Mouse (Mus musculus): ENCODE measurements around the gene Siae. TPM values are rescaled to one million over a fixed set of nuclear protein-coding genes. Genes with fewer than 3 reads are reported as not detected.
A peak's percentile ranks its signal among the peaks of the same experiment; 100 is the strongest.

Gene Siae
- polyA plus RNA-seq, 1 experiment from 2014 or later: 14.9 TPM

DNA sequence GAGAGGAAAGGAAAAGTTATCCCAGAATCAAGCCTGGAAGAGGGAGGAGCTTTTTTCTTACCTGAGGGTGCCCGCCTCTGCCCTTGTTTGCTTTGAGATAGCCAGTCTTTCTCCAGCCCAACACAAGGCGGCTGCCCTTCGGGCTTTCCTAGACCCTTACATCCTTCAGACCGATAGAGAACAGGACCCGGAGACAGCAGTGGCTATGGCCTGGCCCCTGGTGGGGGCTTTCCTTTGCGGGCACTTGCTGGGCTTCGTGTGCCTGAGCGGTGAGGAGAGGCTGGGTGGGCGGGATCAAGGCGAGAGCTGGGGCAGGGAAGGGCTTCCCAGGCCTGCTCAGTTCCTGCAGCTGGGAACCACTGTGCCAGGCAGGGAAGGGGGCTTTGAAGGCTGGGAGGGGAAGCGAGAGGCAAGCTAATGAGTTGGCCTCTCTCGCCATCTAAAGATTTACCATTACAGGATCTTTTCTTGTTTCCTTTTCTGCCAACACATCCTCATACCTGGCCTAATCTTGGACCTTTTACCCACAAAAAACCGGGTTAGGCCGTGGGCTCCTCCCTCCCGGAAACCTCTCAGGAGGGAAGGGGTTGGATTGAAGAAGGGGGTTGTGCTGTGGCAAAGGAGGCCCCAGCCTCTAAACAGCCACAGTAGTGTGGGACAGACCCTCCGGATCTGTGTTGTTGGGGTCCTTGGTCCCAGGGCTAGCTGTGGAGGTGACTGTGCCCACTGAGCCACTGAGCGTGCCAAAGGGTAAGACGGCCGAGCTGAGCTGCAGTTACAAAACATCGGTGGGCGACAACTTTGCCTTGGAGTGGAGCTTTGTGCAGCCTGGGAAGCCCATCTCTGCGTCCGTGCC is 16.1 kb upstream of the Siae start, which contains the start of gene Vsig2:
Gene Vsig2 (plus strand): TSS at position 86 of the 856 bp plus-strand sequence.
- 47% methylated on average over 23 of the region's 23 CpGs for WGBS
- H3K27ac ChIP-seq (ENCODE audit: low read length): peak within 1 kb of the TSS; percentile 72
- peak; percentile 43 for ATAC-seq (ENCODE audit: low read depth)
- no peaks in the 10 kb centered on the region for H3K9me3 ChIP-seq (ENCODE audit: control insufficient read depth, low read length)
- peaks cover 3% of the 10 kb centered on the region for H3K36me3 ChIP-seq (ENCODE audit: control insufficient read depth, insufficient read depth, low read length)
- H3K4me3 ChIP-seq (ENCODE audit: low read length): peak within 1 kb of the TSS; percentile 28
- peak within 1 kb of the TSS; percentile 42 for H3K4me2 ChIP-seq (ENCODE audit: low read depth, low read length)
- H3K4me1 ChIP-seq (replicated peaks; ENCODE audit: control insufficient read depth, insufficient read depth, low read length): peaks cover 19% of the 10 kb centered on the region
- no peaks in the 10 kb centered on the region for H3K27me3 ChIP-seq (ENCODE audit: control insufficient read depth, insufficient read depth, low read depth, low read length)
- H3K9ac ChIP-seq (ENCODE audit: low read length): peak within 1 kb of the TSS; percentile 56

DNA sequence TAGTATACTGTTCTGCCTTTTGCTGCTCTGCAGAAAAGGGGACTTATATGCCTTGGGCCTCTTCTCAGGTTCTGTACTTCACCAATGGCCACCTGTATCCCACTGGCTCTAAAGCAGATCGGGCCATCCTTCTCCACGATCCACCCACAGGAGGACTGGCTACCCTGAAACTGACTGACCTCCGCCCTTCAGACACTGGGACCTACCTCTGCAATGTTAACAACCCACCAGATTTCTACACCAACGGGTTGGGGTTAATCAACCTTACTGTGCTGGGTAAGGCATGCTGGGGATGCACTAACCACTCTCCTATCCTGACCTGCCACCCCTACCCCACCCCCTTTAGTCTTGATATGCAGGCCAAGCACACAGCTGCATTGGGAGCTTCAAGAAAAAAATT is 15.3 kb upstream of the Siae start:
- peak overlapping the region; percentile 72 for H3K27ac ChIP-seq (ENCODE audit: low read length)
- 84% methylated on average over 4 of the region's 4 CpGs for WGBS
- no peaks in the 10 kb centered on the region for H3K36me3 ChIP-seq (ENCODE audit: control insufficient read depth, insufficient read depth, low read length)
- no peaks in the 10 kb centered on the region for H3K27me3 ChIP-seq (ENCODE audit: control insufficient read depth, insufficient read depth, low read depth, low read length)
- H3K4me2 ChIP-seq (ENCODE audit: low read depth, low read length): peak overlapping the region; percentile 42
- peaks cover 25% of the 10 kb centered on the region for H3K4me1 ChIP-seq (replicated peaks; ENCODE audit: control insufficient read depth, insufficient read depth, low read length)
- no peak overlapping the region for H3K9ac ChIP-seq (ENCODE audit: low read length)
- H3K4me3 ChIP-seq (ENCODE audit: low read length): no peak overlapping the region
- no peak for ATAC-seq (ENCODE audit: low read depth)
- H3K9me3 ChIP-seq (ENCODE audit: control insufficient read depth, low read length): no peaks in the 10 kb centered on the region

DNA sequence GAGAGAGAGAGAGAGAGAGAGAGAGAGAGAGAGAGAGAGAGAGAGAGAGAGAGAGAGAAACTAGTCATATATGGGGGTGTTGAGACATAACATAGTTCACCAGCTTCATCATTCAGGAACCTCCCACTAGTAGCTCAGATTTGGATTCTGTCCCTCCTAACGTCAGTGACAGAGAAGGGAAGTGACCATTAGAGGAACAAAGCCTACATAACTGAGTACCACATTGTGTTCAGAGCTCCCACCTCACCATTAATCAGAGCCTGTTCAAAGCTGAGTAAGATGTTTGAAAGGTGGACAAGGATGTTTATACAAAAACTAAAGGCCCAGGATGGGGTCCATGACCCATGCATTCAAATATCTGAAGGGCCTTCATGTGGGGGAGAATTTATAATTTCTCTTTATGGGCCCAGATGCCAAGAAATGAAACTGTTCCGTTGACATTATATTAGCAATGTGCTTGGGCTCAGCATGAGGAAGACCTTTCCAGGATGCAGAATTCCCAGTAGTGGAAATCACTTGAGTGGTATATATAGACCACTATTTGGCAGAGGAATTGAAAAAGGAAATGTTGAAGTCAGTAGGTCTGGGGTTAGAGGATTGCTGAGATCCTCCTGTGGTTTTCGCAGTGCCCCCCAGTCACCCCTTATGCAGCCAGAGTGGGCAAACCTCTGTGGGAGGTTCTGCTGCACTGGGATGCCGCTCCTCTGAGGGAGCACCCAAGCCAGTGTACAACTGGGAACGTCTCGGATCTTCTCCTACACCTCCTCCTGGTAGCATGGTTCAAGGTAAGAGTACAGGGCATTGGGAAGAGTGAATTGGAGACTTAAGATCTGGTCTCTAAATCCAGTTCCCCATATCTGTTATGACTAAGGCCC is 14.6 kb upstream of the Siae start:
- Histone ChIP-seq H3K36me3 (ENCODE audit: control insufficient read depth, insufficient read depth, low read length) (no peaks in the 10 kb centered on the region), H3K4me2 (ENCODE audit: low read depth, low read length) (no peak overlapping the region), H3K9me3 (ENCODE audit: control insufficient read depth, low read length) (no peaks in the 10 kb centered on the region), H3K27me3 (ENCODE audit: control insufficient read depth, insufficient read depth, low read depth, low read length) (no peaks in the 10 kb centered on the region; the same call in 1 of the 2 replicates), H3K27ac (ENCODE audit: low read length) (peak overlapping the region; percentile 89), H3K4me1 (replicated peaks; ENCODE audit: control insufficient read depth, insufficient read depth, low read length) (peaks cover 32% of the 10 kb centered on the region), H3K9ac (ENCODE audit: low read length) (no peak overlapping the region), H3K4me3 (ENCODE audit: low read length) (no peak overlapping the region)
- WGBS: 64% methylated on average over 6 of the region's 6 CpGs
- ATAC-seq (ENCODE audit: low read depth): peak; percentile 17; the same call in 1 of the 2 replicates

DNA sequence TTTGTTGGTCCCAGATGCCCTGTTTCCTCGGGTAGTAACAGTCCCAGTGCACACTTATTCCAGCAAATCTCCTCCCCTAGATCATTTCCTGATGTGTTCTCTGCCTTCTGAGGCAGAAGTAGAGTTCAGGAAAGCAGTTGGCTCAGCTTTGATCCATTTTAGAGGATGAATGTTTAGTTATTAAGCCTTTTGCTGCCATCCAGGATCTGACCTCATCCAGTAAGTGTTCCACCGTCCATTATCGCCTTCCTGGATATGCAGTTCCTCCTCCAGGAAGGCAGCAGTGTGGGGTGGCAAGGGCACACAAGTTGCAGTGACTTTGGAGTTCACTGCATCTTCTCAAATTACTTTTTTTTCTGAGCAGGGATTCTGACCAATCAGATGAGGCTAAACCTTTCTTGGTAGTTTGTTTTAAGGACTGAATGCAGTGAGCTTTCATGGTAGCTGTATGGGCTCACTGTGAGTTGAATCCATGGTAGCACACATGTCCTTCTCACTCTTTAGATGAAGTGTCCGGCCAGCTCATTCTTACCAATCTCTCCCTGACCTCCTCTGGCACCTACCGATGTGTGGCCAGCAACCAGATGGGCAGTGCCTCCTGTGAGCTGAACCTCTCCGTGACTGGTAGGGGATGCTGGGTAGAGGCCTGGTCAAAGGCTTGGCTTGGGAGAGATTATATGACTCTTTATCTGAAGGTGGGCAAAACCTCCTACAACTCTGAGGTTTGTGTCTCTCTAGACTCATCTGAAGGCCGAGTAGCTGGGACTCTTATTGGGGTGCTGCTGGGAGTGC is 13.5 kb upstream of the Siae start:
- H3K9me3 ChIP-seq (ENCODE audit: control insufficient read depth, low read length): no peaks in the 10 kb centered on the region
- no peaks in the 10 kb centered on the region; the same call in 1 of the 2 replicates for H3K27me3 ChIP-seq (ENCODE audit: control insufficient read depth, insufficient read depth, low read depth, low read length)
- H3K4me3 ChIP-seq (ENCODE audit: low read length): no peak overlapping the region
- no peak for ATAC-seq (ENCODE audit: low read depth)
- H3K27ac ChIP-seq (ENCODE audit: low read length): peak overlapping the region; percentile 89
- peaks cover 32% of the 10 kb centered on the region for H3K4me1 ChIP-seq (replicated peaks; ENCODE audit: control insufficient read depth, insufficient read depth, low read length)
- no peak overlapping the region for H3K9ac ChIP-seq (ENCODE audit: low read length)
- H3K4me2 ChIP-seq (ENCODE audit: low read depth, low read length): no peak overlapping the region
- no peaks in the 10 kb centered on the region for H3K36me3 ChIP-seq (ENCODE audit: control insufficient read depth, insufficient read depth, low read length)
- 55% methylated on average over 7 of the region's 7 CpGs for WGBS

DNA sequence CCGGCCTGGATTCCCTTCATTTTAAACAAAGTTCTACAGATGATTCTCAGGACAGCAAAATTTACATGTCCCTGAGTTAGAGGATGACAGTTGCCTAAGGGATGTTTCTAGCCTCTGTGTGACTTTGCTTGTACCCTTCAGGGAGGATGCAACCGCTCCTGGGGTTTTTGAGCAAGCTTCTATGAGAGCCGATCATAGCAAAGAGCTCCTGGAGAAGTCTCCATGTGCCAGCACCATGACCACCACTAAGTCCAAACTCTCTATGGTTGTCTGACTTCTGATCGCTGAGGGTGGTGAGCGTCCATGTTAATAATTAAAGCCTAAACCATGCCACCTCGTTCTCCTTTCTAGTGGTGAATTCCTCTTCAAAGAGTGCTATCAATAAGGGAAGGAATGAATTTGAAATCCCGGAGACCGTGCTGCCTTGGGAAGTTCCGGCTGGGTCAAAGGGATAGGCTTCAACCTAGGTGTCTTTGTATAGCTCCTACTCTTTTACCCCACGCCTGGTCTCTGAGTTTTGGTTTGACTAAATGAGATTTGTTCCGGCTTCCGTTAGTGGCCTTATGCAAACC is 11.5 kb upstream of the Siae start:
- Histone ChIP-seq H3K4me1 (replicated peaks; ENCODE audit: control insufficient read depth, insufficient read depth, low read length) (peaks cover 31% of the 10 kb centered on the region), H3K4me2 (ENCODE audit: low read depth, low read length) (peak overlapping the region; percentile 67), H3K36me3 (ENCODE audit: control insufficient read depth, insufficient read depth, low read length) (no peaks in the 10 kb centered on the region), H3K9me3 (ENCODE audit: control insufficient read depth, low read length) (no peaks in the 10 kb centered on the region), H3K27me3 (ENCODE audit: control insufficient read depth, insufficient read depth, low read depth, low read length) (no peaks in the 10 kb centered on the region; the same call in 1 of the 2 replicates), H3K4me3 (ENCODE audit: low read length) (peak overlapping the region; percentile 50), H3K9ac (ENCODE audit: low read length) (no peak overlapping the region; the same call in 1 of the 2 replicates), H3K27ac (ENCODE audit: low read length) (peak overlapping the region; percentile 45)
- no peak for ATAC-seq (ENCODE audit: low read depth)
- WGBS: 25% methylated on average over 12 of the region's 12 CpGs

DNA sequence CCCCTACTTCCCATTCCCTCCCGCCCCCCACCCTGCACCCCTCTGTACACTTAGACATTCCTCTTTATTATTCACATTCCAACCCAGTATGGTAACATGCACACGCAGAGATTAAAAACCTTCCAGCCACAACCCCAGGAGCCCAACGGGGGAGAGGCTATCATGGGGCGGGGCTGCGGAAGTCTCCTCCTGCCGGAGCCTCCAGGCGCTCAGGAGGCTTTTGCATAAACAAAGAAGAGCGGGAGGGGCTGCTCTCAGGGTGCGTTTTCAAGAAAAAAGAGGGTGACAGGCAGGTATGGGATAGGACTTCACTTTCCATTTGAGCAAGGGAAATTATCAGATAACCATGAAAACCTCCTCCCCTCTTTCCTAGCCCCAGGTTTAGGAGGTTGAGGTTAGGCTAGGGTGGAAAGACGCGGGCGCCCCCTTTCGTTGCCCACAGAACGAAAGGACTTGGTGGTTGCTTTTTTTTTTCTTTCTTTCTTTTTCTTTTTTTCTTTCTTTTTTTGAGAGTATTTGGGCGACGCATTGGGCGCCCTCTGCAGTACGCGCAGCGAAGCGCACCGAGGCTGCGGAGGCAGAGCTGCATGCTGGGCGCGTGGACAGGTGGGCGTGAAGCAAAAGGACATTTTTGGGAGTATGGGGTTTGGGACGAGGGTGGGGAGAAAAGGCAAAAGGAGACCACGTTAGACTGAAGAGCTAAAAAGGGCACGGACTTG is 10.9 kb upstream of the Siae start:
- Histone ChIP-seq H3K9ac (ENCODE audit: low read length) (peak overlapping the region; percentile 58), H3K9me3 (ENCODE audit: control insufficient read depth, low read length) (no peaks in the 10 kb centered on the region), H3K27me3 (ENCODE audit: control insufficient read depth, insufficient read depth, low read depth, low read length) (no peaks in the 10 kb centered on the region; the same call in 1 of the 2 replicates), H3K4me3 (ENCODE audit: low read length) (peak overlapping the region; percentile 50), H3K4me2 (ENCODE audit: low read depth, low read length) (peak overlapping the region; percentile 67), H3K4me1 (replicated peaks; ENCODE audit: control insufficient read depth, insufficient read depth, low read length) (peaks cover 27% of the 10 kb centered on the region), H3K36me3 (ENCODE audit: control insufficient read depth, insufficient read depth, low read length) (no peaks in the 10 kb centered on the region), H3K27ac (ENCODE audit: low read length) (peak overlapping the region; percentile 45)
- ATAC-seq (ENCODE audit: low read depth): peak; percentile 73
- WGBS: 4% methylated on average over 29 of the region's 29 CpGs

DNA sequence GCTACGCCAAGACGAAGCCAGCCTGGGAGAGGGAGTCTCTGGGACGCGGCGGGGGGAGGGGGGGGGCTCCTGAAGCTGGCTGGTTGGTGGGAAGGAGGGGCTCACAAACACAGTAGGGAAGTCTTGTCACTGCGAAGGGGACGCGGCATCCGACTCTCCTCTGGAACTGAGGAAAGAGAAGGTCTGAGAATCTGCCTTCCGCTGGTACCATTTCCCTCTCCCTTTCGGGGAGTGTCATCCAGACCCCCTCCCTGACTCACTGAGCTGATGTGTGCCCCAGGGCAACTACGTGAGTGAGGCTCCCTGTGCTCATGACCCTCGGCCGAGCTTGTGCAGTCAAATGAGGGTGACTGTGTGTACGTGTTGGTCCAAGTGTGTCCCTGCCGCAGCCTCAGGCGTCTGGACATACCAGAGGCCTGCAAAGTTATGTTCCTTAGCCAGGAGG is 10.3 kb upstream of the Siae start:
- peak overlapping the region; percentile 67 for H3K4me2 ChIP-seq (ENCODE audit: low read depth, low read length)
- H3K4me1 ChIP-seq (replicated peaks; ENCODE audit: control insufficient read depth, insufficient read depth, low read length): peaks cover 26% of the 10 kb centered on the region
- no peaks in the 10 kb centered on the region; the same call in 1 of the 2 replicates for H3K27me3 ChIP-seq (ENCODE audit: control insufficient read depth, insufficient read depth, low read depth, low read length)
- H3K27ac ChIP-seq (ENCODE audit: low read length): no peak overlapping the region; the same call in 1 of the 2 replicates
- peak; percentile 46; the same call in 1 of the 2 replicates for ATAC-seq (ENCODE audit: low read depth)
- WGBS: 13% methylated on average over 17 of the region's 17 CpGs
- H3K9ac ChIP-seq (ENCODE audit: low read length): peak overlapping the region; percentile 58
- H3K9me3 ChIP-seq (ENCODE audit: control insufficient read depth, low read length): no peaks in the 10 kb centered on the region
- H3K36me3 ChIP-seq (ENCODE audit: control insufficient read depth, insufficient read depth, low read length): no peaks in the 10 kb centered on the region
- peak overlapping the region; percentile 50 for H3K4me3 ChIP-seq (ENCODE audit: low read length)
